Mouse (Mus musculus) retina, embryonic 14.5 days (tissue): ENCODE results near the gene Hist1h2af.
"Not testable (repeated sequence)": the region's sequence is repeated elsewhere in the genome, so short reads cannot be mapped to it uniquely, and the experiment has no call there.

Experiments
- DNase-seq: peaks from one replicate; pipeline ENCODE4 v3.0.0-alpha.2; 2015; ENCODE audit warnings: low spot score

Gene Hist1h2af

DNA sequence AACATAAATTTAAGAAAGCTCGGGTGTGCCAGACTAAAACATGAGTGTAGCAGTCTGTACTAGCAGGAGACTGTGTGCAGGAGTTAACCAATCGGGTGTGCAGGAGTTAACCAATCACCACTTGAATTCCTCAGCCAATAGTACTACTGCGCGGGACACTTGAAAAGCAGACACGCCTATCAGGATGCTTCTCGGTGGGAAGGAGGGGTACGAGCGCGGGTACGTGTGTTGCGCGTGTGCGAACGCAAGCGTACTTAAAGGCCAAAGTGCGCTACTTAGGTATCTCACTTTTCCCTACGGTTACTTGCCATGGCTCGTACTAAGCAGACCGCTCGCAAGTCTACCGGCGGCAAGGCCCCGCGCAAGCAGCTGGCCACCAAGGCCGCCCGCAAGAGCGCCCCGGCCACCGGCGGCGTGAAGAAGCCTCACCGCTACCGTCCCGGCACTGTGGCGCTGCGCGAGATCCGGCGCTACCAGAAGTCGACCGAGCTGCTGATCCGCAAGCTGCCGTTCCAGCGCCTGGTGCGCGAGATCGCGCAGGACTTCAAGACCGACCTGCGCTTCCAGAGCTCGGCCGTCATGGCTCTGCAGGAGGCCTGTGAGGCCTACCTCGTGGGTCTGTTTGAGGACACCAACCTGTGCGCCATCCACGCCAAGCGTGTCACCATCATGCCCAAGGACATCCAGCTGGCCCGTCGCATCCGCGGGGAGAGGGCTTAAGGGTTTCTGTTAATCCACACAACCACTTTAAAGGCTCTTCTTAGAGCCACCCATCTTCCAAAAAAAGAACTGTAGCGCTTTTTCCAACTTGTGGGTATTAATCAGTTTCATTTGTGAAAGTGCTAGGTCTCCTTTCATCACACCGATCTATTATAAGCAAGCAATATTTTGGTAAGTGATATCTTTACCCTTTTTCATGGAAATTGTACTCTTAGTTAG is 1.7 kb downstream of the Hist1h2af start, which contains the start of gene Hist1h3g:
TSS of gene Hist1h3g (plus strand) at position 286 of the 939 bp plus-strand sequence.
- peak; percentile 92 for DNase-seq

DNA sequence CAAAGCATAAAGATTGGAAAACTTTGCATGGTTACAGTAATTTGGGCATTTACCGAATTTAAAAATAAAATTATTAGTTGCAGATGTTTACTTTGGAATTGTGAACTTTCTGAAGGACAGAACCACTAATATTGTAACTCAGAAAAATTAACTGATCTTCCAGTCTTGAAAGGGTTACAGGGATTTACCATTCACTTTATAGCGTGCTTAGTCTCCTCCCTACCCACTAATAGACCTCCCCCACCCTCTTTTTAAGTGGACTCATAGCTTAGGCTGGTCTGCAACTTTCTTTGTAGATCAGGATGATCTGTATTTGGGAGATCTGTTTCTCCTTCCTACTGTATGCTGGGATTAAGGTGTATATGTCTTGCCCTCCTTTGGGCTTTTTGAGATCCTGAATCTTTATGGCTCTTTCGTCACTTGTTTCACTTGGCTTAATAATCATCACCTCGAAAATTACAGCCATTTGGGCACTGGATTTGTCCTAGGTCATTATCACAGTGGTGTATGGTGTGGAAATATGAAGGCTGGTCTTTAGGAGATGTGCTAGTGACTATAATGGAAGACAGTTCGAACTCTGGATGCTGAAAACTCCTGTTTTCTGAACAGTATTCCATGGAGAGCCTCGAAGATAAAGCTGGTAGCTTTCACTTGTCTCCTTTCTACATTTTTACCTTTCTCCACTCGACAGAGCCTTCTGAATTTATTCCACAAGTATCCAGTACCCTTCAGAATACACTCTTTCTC is 2.5 kb downstream of the Hist1h2af start:
- DNase-seq: no peak

DNA sequence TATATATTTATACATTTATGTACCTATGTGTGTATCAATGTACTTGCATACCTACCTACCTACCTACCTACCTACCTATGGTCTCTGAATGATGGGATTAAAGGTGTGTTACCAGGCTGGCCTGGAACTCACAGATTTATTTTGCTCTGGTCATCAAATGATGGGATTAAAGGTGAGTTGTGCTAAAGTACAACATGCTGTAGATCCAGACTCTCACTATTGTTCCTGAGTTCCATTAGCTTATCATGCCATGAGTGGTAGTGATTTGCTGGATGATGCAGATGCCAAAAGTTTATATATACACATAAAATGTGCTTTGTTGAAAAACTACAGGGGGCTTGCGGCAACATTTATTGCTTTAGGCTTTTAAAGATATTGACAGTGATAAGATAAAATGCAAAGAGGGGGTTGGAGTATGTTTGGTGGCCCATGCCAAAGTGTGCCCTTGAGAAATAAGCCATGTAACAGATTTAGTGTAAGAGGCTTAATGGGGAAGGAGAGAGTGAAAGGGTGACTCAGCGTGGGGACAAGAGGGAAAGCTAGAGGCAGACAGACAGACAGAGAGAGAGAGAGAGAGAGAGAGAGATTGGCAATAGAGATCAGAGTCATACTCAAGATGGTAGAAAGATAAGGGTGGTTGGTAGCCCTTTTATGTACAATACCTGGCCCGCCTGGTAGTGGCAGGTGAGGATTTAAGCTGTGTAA is 3.5 kb downstream of the Hist1h2af start:
- no peak for DNase-seq

DNA sequence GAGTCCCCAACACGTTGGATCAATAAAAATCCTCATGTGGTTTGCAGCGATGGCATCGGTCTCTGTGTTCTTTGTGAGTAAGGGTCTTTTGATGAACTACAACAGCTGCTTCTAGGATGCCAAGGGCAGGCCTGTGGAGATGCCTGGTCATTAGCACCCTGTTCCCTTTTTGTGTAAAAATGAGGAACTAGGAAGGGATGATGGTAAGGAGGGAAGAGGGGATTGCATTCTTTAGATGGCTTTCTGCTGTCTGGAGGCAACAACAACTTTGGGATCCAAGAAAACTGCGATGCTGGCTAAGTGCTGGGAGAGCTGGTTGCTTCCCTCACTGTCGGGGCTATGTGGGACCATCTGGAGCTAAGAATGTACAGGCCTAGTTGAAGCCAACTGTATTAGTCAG is 4.5 kb downstream of the Hist1h2af start:
- DNase-seq: no peak

DNA sequence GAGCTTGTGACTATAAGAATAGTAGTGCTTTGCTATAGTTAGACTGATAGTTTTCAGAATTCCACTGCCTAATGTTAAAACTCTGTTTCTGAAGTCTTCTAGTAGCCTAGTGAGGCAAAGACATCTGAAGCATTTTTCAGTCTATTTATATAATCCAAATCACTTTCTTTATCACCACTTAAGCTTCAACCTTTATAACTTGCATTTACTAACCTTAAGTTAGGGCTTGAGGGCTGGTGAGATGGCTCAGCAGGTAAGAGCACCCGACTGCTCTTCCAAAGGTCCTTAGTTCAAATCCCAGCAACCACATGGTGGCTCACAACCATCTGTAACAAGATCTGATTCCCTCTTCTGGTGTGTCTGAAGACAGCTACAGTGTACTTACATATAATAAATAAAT is 6.1 kb downstream of the Hist1h2af start:
- DNase-seq: not testable (repeated sequence)

DNA sequence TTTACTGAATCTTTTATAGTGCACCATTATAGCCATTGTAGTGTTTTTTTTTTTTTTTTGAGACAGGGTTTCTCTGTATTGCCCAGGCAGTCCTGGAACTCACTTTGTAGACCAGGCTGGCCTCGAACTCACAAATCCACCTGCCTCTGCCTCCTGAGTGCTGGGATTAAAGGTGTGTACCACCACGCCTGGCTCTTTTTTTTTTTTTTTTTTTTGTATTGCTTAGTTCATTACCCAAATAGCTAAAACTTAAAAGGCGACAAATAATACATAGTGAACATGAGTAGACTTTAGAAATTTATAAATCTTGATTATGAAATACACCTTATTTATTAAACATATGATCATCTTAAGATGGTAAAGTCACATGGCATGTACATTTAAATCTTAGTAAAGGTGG is 7.8 kb downstream of the Hist1h2af start:
- no peak for DNase-seq

DNA sequence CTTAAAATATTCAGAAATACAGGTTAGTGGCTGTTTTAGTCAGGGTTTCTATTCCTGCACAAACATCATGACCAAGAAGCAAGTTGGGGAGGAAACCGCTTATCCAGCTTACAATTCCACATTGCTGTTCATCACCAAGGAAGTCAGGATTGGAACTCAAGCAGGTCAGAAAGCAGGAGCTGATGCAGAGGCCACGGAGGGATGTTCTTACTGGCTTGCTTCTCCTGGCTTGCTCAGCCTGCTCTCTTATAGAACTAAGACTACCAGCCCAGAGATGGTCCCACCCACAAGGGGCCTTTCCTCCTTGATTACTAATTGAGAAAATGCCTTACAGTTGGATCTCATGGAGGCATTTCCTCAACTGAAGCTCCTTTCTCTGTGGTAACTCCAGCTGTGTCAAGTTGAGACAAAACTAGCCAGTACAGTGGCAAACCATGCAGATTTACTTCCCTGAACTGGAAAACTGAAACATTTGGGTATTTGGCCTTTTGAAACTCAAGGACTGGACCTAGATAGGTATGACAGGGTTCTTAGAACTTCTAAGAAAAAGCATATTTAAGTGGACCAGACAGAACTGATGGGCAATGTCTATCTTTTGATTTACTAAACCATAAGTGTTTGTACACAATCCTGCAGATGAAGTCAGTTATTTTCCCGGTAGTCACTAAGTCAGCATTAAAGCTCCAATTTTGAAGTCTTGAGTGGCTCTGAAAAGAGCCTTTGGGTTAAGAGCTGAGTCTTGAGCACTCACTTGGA is 8.7 kb downstream of the Hist1h2af start:
- DNase-seq: not testable (repeated sequence)

DNA sequence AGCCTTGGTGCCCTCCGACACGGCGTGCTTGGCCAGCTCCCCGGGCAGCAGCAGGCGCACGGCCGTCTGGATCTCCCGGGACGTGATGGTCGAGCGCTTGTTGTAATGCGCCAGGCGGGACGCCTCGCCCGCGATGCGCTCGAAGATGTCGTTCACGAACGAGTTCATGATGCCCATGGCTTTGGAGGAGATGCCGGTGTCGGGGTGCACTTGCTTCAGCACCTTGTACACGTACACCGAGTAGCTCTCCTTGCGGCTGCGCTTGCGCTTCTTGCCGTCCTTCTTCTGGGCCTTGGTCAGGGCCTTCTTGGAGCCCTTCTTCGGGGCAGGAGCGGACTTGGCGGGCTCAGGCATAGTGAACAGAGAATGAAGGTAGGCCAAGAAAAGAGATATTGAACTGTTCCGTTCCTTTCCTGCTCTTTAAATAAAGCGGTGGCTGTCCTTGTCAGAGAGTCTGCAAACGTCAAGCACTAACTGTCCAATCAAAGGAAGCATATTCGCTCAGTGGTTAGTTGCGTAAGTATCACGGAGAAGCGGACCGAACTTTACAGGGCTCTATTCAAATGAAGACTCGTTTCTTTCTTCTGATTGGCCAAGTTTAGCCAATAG is 9.4 kb downstream of the Hist1h2af start, which contains the start of gene Hist1h2bh:
TSS of gene Hist1h2bh (minus strand) at position 394 of the 609 bp plus-strand sequence.
- DNase-seq: peak; percentile 85

DNA sequence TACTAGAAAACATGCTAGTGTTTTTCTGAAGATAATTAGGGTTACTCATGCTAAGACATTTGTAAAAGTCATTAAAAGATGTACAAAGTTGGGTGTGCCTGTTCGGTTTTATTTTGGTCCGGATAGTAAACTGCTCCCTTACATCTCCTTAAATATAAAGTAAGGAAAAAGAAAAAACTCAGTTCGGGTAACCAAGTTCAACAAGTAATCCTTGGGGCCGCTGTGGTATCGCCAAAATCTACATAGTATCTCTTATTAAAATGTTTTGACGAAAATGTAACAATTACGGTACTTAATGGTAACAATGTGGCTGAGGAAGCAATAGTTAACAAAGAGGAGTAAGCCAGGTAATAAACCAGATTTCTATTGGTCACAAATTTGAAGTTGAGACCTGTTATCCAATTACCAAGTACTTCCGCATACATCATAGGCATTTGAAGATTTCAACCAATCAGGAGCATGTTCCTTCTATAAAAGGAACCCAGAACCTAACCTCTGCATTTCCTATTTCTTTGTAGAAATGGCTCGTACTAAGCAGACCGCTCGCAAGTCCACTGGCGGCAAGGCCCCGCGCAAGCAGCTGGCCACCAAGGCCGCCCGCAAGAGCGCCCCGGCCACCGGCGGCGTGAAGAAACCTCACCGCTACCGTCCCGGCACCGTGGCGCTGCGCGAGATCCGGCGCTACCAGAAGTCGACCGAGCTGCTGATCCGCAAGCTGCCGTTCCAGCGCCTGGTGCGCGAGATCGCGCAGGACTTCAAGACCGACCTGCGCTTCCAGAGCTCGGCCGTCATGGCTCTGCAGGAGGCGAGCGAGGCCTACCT is 10.5 kb downstream of the Hist1h2af start, which contains the start of gene Hist1h3f:
TSS of gene Hist1h3f (plus strand) at position 88 of the 822 bp plus-strand sequence.
- DNase-seq: peak; percentile 98

DNA sequence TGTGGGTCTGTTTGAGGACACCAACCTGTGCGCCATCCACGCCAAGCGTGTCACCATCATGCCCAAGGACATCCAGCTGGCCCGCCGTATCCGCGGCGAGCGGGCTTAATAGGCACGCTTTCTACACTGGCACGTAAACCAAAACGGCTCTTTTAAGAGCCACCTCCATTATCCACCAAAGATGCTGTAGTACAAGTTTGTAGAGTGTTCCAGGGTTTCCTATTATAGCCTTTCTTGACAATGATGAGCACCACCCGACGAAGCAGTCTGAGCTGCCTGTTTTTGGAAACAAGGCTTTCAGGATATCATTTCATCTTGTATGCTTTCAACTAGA is 11.0 kb downstream of the Hist1h2af start:
- not testable (repeated sequence) for DNase-seq

DNA sequence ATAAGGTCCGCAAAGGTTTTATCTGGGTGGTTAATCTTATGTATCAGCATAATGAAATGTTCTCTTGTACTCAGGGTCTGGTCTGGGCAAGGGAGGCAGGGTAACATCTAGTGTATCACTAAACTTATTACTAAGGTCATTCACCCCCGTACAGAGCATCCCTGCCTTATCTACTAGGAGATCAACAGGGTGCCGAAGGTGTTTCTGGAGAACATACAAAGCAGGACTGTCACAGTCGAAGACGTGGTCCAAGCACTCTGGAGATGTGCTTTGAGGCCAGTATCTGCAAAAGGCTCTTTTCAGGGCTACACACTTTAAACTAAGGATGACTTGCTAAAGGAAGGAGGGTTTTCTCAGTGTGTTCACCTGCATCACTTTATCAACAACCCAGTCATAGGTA is 13.0 kb downstream of the Hist1h2af start:
- DNase-seq: no peak

DNA sequence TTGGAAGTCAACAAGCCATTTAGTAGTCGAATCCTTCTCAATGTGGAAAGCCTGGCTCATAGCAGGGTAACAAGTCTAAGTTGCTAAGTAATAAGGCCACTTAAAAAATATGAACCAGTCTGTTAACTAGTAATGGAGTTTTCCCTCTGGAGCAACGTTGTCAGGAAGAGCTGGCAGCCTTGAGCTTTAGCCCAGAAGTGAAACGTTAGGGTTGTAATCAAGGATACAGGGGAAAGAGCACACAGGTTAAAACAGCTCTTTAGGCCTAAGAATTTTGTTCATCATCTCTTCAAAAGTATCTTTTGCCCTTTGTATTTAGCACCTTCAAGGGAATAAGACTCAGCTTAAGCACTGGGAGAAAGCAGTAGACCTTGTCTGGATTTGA is 17.0 kb downstream of the Hist1h2af start:
- DNase-seq: peak; percentile 43

DNA sequence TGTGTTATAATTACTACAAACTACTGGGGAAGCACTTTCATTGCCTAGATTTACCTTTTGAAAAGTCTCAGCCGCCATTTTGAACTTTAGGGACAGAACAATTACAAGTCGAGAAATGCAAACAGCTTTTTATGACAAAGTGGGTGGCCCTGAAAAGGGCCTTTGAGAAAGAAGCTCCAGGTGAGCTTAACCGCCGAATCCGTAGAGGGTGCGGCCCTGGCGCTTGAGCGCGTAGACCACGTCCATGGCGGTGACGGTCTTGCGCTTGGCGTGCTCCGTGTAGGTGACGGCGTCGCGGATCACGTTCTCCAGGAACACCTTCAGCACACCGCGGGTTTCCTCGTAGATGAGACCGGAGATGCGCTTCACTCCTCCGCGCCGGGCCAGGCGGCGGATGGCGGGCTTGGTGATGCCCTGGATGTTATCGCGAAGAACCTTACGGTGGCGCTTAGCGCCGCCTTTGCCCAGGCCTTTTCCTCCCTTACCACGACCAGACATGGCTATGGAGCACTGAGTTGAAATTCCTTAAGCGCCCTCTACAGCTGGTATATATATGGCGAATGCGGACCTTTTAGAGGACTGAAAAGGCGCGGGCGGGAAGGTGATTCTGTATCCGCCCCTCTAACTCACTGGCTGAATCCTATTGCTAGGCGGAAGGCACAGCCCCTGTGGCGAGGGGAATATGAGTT is 17.6 kb downstream of the Hist1h2af start, which contains the start of gene Hist1h4f:
TSS of gene Hist1h4f (minus strand) at position 503 of the 689 bp plus-strand sequence.
- peak; percentile 96 for DNase-seq

DNA sequence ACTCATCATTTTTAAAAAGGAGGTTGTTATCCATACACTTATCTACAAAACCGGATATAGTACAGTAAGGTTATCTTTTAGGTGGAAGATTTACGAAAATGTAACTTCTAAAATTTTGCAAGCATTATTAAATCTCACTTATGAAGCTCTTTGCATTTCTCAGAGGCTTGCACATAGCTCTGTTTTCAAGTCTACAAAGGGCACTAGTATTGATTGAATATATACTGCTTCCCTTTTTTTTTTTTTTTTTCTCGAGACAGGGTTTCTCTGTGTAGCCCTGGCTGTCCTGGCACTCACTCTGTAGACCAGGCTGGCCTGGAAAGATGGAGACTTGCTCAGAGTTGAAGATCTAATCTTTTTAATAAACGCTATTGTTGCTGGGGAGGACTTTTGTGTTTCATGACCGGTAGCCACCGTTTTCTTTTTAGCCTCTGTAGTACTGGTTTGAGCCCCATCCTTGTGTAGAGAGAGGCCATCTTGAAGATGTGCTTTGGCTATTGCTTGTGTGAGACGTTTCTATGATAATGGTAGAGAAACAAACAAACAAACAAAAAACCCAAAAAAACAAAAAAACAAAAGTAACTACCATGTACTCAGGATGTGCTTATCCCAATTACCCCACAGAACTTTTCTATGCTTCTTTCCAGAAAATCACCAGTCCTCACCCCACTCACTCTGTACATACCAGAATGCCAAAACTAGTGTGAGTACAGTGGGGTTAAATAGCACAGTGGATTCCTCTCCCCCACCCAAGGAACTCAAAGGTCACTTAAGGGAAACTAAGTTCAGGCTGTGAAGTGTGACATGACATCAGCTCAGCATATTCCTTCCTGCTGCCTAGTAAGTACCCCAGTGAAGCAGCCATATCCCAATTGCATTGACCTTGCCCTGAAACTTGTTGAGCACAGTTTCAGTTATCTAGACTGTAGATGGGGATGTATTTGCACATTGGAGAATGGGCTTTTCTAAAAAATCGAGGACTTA is 18.5 kb downstream of the Hist1h2af start:
- no peak for DNase-seq

DNA sequence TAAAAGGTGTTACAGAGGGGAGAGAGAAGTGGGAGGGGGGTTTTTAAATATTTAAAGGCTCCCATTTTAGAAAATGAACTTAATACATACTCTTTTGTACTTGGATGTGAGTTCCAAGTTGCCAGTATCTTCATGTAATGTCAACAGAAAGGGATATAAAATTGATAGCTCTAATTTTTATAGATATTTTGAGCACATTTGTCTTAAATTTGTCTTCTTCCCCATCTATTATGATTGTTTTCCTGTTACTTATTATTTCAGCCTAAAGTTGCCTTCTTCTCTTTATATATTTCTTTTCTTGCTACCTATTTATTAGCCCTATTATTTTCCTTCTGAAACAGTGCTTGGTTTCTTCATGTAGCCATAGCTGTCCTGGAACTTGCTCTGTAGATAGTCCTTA is 19.3 kb downstream of the Hist1h2af start, which contains the start of gene Hist1h1d:
TSS of gene Hist1h1d (plus strand) at position 301 of the 400 bp plus-strand sequence.
- DNase-seq: no peak

DNA sequence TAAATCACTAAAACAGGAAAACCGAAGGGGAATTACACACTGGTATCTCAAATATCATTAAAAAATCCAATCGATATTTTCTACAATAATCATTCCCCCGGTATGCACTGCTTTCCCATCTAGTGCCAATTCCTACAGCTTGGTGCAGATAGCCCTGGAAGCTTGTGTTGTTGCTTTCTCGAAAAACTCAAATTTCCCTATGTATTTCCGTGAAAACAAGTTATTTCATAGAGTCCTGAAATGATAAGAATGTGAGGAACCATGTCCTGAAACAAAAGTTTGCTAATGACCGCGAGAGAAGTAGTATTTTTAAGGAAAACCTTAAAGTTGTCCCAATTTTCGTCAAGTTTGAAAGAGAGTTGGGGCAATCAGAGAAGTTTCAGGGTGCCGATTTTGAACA is 20.7 kb downstream of the Hist1h2af start:
- DNase-seq: no peak

DNA sequence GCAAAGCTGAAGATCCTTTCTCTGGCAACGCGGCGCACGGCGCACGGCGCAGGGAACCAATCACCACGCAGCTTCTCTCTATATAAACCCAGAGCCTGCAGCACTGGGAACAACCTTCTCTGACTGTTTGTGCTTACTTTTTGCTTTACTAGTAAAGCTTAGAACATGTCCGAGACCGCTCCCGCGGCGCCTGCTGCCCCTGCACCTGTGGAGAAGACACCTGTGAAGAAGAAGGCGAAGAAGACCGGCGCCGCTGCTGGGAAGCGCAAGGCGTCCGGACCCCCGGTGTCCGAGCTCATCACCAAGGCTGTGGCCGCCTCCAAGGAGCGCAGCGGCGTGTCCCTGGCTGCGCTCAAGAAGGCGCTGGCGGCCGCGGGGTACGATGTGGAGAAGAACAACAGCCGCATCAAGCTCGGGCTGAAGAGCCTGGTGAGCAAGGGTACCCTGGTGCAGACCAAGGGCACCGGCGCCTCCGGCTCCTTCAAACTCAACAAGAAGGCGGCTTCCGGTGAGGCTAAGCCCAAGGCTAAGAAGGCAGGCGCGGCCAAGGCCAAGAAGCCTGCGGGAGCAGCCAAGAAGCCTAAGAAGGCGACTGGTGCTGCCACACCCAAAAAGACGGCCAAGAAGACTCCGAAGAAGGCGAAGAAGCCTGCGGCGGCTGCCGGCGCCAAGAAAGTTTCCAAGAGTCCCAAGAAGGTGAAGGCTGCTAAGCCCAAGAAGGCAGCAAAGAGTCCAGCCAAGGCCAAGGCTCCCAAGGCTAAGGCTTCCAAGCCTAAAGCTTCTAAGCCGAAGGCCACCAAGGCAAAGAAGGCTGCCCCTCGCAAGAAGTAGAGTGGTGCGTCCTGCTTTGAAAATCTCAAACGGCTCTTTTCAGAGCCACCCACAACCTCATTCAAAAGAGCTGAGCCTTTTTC is 21.5 kb downstream of the Hist1h2af start:
- DNase-seq: peak; percentile 88
